ENCODE assay signal across 8 mouse cellular contexts in the genomic region with DNA sequence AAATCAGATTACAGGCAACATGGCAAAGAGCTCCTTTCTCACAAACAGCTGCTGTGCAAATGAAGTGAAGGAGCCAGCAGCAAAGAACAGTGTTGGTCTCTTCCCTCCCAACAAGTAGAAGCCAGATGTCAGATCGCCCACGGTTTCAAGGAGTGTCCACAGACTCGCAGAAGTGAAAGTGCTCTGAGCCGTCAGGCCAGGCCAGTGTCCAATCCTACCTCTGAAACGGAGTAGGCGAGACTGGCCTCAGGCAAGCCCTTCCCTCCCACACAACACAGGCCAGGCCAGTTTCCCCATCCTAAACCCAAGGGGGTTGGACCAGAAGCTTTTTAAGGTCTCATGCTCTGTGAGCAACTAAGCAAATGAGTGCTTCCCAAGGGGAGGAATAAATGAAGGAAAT. TPM values are rescaled to one million over a fixed set of nuclear protein-coding genes. Genes with fewer than 3 reads are reported as not detected.
DNase-seq lines count a peak whose midpoint lies in the region; ATAC-seq and TF ChIP-seq lines count a peak whose summit lies in the region.

No protein-coding gene starts in this region.

- intact Hi-C loops in left cerebral cortex, postnatal 25 days (cut with DNase I) = no loop called here

- no peaks in the 10 kb centered on the region for H3K36me3 ChIP-seq in lung, postnatal 0 days (ENCODE audit: insufficient read depth, low read length)
- peaks cover 94% of the 10 kb centered on the region for H3K36me3 ChIP-seq in hindbrain, embryonic 10.5 days

- no peak for TF ChIP-seq EP300 in lung, postnatal 0 days (IDR thresholded peaks at IDR 0.05)

- 49% methylated on average over 6 of the region's 6 CpGs for WGBS in lung, postnatal 0 days
- WGBS in hindbrain, embryonic 10.5 days = 86% methylated on average over 6 of the region's 6 CpGs

- H3K4me3 ChIP-seq in lung, postnatal 0 days (ENCODE audit: low read depth, low read length) = no peak overlapping the region
- H3K4me3 ChIP-seq in hindbrain, embryonic 10.5 days = no peak overlapping the region

- peaks cover 7% of the 10 kb centered on the region for H3K4me1 ChIP-seq in lung, postnatal 0 days (ENCODE audit: insufficient read depth, low read depth, low read length)
- H3K4me1 ChIP-seq in hindbrain, embryonic 10.5 days (replicated peaks) = no peaks in the 10 kb centered on the region

- peak; percentile 75 for DNase-seq in adrenal gland, postnatal 14 days
- DNase-seq in adrenal gland, adult 8-10 months = no peak
- peak; percentile 94 for DNase-seq in 3T3-L1 (ENCODE audit: low read depth, low spot score)
- peak; percentile 49 for DNase-seq in lung, postnatal 0 days (ENCODE audit: low spot score)
- no peak for DNase-seq in thymus, postnatal 4 days
- no peak for DNase-seq in hindbrain, embryonic 10.5 days (ENCODE audit: low spot score)
- no peak for DNase-seq in left cerebral cortex, postnatal 25 days (ENCODE audit: low spot score in 2 of 2)

- H3K27me3 ChIP-seq in lung, postnatal 0 days (replicated peaks; ENCODE audit: insufficient read depth, low read length) = no peaks in the 10 kb centered on the region
- no peaks in the 10 kb centered on the region for H3K27me3 ChIP-seq in hindbrain, embryonic 10.5 days (ENCODE audit: insufficient read depth, poor library complexity, severe bottlenecking)

- ATAC-seq in granulocyte monocyte progenitor cell, adult 5-6 weeks (replicated peaks; ENCODE audit: poor library complexity, severe bottlenecking) = peak; percentile 72
- ATAC-seq in lung, postnatal 0 days = peak; percentile 69

- TF ChIP-seq CTCF in lung, postnatal 0 days (IDR thresholded peaks at IDR 0.05) = no peak

- H3K9ac ChIP-seq in lung, postnatal 0 days (replicated peaks; ENCODE audit: low read depth) = no peak overlapping the region

- no peak overlapping the region for H3K4me2 ChIP-seq in lung, postnatal 0 days (replicated peaks; ENCODE audit: low read depth, low read length)

- H3K9me3 ChIP-seq in lung, postnatal 0 days (ENCODE audit: low read length) = no peaks in the 10 kb centered on the region
- no peaks in the 10 kb centered on the region for H3K9me3 ChIP-seq in hindbrain, embryonic 10.5 days

- no peak overlapping the region for H3K27ac ChIP-seq in lung, postnatal 0 days (ENCODE audit: low read length)
- no peak overlapping the region for H3K27ac ChIP-seq in hindbrain, embryonic 10.5 days

RNA-seq across cellular contexts. Expression of gene Furin, which starts 52.0 kb away (rescaled TPM):
- total RNA-seq in adrenal gland, postnatal 14 days (2021) = 138 and 140 TPM in 2 replicates
- total RNA-seq in adrenal gland, adult 8-10 months (2022) = 100 to 1,000 TPM; 153 to 192 (median 166) TPM
- total RNA-seq in granulocyte monocyte progenitor cell, adult 5-6 weeks (2014; fragmentation: Nextera tagmentation) = 25.5 and 25.6 TPM in 2 replicates
- 5.0 and 10.1 TPM in 2 replicates for total RNA-seq in granulocyte monocyte progenitor cell, adult 5-6 weeks (2017)
- polyA plus RNA-seq in lung, postnatal 0 days (2015; fragmentation: Nextera tagmentation; extraction: Ambion mirVana) = 24.4 and 27.3 TPM in 2 replicates
- polyA plus RNA-seq in hindbrain, embryonic 10.5 days (2016; fragmentation: Nextera tagmentation; extraction: Ambion mirVana) = 4.6 and 5.2 TPM in 2 replicates
- 10 to 100 TPM; 31.4 to 38.7 TPM for total RNA-seq in left cerebral cortex, postnatal 25 days (2021)

Comparison
In these comparisons a context has a peak if more than half of its experiments do, and no peak if none do; other contexts are left out.
1. DNase-seq: peak in adrenal gland, postnatal 14 days (single experiment), 3T3-L1 (single experiment) and lung, postnatal 0 days (single experiment); none in adrenal gland, adult 8-10 months (single experiment), thymus, postnatal 4 days (single experiment), hindbrain, embryonic 10.5 days (single experiment) and left cerebral cortex, postnatal 25 days (0 of 2).